Mouse (Mus musculus) embryo, embryonic 9.5 days (tissue): ENCODE measurements at regions not wholly inside any gene's neighbourhood (a gene's known extent, or its start where the extent isn't known, plus 50 kb on each side); places are given as distances from the start of the nearest gene placed in this dataset.
A peak's percentile ranks its signal among the peaks of the same experiment; 100 is the strongest.

Experiments
- DNase-seq: peaks from one replicate; pipeline ENCODE4 v3.0.0-alpha.2; 2017; ENCODE audit errors: extremely low spot score

DNA sequence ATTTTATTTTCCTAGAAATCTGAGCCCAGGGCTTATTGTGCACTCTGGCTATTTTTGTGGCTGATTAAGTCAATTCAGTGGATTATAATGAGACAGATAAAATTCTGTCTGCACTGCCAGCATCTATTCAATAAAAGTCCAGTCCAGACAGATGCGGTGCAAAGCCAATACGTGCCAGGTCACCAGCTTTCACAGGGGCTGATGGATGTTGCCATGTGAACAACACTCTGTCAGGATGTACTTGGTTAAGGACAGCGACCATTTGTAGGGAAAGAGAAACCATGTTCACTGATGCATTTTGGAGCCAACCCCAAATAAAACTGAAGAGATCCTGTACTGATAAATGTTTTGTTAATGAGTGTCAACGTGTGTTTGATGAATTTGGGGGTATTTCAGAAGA lies 285.0 kb upstream of the Gnpda2 start:
- no peak for DNase-seq

GRCm38 (mm10) chr5:69863027-69863426 lies 270.9 kb upstream of the Gnpda2 start:
- DNase-seq, result no peak

DNA sequence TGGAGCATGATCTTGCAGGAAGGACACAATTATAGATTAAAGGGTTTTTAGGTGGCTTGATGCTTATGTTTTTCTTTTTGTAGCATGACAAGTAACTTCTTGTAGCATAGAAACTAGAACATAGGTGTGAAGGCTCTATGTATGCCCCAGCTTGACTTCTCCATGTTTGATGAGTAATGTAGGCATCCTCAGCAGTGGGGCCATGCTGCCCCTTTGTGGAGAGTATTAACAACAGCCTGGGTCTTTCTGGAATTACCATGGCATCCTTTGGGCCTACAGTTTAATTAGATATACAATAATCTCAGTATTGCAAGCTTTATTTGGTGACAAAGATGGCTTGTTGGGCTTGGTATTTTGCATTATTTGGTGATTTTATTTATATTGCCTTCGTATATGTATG lies 252.7 kb upstream of the Gnpda2 start:
- no peak for DNase-seq

DNA sequence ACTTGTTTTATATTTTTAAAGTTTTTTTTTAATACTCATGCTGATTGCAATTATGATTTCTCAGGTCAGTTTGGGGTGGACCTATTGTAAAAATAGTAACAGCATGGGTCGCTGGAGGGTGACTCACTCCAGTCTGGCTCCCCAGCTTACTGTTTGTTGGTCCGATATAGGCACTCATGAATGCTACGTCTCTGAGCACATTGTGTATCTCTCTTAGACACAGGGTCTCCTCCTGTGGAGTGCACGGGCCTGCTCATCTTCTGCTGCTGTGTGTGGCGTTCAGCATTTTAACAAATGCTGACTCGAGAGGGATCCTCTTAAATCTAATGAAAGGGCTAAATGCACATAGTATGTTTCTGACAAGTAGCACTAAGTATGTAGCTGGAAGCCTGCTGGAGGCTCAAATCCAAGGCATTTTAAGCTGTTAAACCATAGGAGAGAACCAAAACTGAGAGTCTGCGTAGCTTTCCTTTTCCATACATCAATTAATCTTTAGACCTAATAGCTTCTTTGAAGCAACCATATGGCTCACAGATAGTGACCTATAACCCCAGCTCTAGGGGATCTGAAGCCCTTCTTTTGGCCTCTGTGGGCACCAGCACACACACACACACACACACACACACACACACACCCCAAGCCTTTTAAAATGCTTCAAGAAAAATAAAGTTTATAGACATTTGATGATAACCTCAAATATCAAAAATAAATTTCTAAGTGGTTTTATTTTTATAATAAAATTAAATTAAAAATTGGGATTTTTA lies 246.0 kb upstream of the Gnpda2 start:
- DNase-seq, result no peak

GRCm38 (mm10) chr5:69836356-69836755 lies 244.2 kb upstream of the Gnpda2 start:
- no peak for DNase-seq

- DNase-seq, result no peak
Observed at GRCm38 (mm10) chr5:69835162-69835561, 243.0 kb upstream of the Gnpda2 start.

GRCm38 (mm10) chr5:69817778-69818177 lies 225.6 kb upstream of the Gnpda2 start:
- no peak for DNase-seq

GRCm38 (mm10) chr5:69817035-69817434 lies 224.9 kb upstream of the Gnpda2 start:
- no peak for DNase-seq

GRCm38 (mm10) chr5:69815356-69815755 lies 223.2 kb upstream of the Gnpda2 start:
- DNase-seq, result no peak

GRCm38 (mm10) chr5:69802612-69803011 lies 210.5 kb upstream of the Gnpda2 start:
- no peak for DNase-seq

DNA sequence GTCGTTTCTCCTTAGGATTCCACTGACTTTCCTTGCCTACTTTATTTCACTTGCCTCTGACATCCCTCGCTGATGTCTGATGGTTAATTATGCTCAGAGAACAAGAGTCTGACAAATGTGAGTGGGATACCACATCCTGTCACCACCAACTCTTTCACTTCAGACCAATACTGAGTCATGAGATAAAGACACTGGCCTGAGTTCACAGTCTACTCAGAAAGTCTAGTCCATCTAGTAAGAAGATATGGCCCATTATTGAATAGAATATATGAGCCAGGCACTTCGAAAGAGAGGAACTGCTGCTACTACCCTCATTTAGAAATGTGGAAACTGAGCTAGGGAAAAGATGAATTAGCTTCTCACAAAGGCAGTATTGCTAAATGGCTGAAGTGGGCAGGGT lies 210.0 kb upstream of the Gnpda2 start:
- DNase-seq, result no peak

GRCm38 (mm10) chr5:69795316-69795715 lies 203.2 kb upstream of the Gnpda2 start:
- DNase-seq, result no peak

- DNase-seq, result no peak
Observed at GRCm38 (mm10) chr5:69794641-69795040, 202.5 kb upstream of the Gnpda2 start.

DNA sequence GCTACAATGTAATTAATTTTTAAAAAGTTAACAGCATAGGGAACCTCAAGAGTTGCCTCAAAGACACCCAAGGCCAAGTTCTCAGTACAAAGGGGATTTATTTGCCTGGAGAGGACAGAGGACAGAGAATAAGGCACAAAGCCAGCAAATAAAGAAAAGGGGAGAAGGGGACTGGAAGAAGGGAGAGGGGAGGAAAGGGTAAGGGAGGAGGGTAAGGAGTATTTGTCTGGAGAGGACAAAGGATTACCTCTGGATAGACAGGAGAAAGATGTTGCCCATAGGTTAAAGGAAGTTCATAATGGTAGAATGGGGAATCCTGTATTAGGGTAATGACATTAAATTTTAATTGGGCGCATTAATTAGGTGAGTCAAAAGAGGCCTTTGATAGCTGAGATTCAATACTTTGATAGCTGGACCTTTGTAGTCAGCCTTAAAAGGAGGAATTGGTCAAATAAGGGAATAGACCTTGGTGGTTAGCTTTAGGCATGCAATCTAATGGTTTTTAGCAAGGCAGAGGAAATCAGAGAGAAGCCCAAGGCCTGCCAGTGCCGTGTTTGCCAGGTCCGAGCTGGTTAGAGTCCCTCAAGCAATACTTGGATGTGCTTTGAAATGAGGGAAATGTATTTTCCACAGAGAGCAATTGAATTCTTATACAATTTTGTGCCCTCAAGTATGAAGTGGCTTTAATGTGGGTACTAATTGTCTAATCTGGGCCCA lies 164.8 kb upstream of the Gnpda2 start:
- no peak for DNase-seq

DNA sequence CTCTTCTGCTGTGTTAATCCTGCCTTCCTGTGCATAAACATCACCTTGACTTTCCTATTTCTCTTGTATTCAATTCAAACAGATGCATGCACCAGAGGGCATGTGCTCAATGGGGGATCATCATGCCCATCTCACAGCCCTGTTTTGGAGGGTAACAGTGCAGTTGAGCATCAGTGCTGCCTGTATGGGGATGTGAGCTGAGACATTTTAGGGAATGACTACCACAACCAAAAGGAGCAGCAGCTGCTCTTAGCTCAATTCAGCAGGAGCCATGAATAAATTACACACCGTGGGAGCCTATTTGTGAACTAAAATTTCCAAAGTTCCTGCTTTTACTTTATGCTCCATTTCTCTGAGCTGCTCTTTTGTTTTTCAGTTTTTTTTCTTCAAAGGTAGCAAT lies 164.2 kb upstream of the Gnpda2 start:
- DNase-seq, result no peak

DNA sequence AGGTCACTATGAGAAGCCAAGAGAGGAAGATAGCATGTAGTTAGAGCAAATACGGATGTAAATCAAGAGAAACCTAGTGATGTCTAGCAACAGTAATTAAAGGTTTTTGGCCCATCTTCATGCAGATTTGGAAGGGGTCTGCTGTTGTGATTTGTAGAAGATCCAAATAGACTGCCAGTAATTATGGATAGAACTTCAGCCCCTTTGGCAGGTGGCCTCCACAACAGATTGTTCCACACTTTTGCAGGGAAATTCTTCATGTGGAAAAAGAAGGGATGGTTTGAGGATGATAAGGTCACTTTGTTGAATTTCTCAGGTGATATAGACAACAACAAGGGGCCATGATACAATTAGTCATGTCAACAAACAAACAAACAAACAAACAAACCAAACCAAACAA lies 148.4 kb upstream of the Gnpda2 start:
- no peak for DNase-seq

GRCm38 (mm10) chr5:69721351-69722006 lies 129.3 kb upstream of the Gnpda2 start:
- no peak for DNase-seq

GRCm38 (mm10) chr5:69716087-69716486 lies 123.9 kb upstream of the Gnpda2 start:
- DNase-seq, result no peak

- DNase-seq, result no peak
Observed at GRCm38 (mm10) chr5:69707099-69707498, 115.0 kb upstream of the Gnpda2 start.

DNA sequence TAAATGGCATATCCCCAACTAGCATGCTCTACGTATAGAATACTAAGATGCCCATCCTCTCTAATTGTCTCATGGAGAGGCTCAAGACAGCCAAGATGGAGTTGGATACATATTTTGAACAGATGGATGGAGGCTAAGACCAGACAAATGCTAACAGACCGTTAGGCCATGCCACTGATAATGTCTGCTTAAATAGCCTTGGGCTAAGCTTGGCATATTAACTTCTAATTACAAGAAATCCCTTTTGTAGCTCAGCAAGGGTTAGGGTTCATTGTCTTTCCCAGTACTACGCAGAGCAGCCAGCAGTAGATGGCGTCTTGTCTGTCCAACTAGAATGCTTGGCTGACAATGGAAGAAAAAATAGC lies 113.0 kb upstream of the Gnpda2 start:
- no peak for DNase-seq

- peak; percentile 14 for DNase-seq
Observed at GRCm38 (mm10) chr5:69704261-69705167, 112.4 kb upstream of the Gnpda2 start.

DNA sequence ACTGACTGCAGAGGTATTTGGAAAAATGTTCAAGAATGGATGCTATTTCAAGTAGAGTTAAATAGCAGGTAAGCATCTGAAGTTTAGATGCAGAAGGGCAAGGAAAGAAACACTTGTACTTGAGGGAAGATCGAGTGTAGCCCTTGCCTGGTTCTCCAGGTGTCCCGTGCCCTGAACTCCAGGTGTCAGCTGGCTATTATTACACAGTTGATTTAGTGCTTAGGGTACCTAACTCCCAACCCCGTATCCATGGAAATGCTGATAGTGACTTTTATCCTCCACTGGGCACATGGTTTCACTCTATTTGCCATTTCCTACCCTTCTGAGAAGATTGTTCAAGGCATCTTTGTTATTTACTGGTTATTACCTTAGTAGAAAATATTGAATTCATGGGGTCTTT lies 86.6 kb upstream of the Gnpda2 start:
- DNase-seq, result no peak
